Mouse (Mus musculus): ENCODE results near the gene Chrnb1.
A peak's percentile ranks its signal among the peaks of the same experiment; 100 is the strongest.

The Chrnb1 gene

GRCm38 (mm10) chr11:69795168-69795982 lies at the start of gene Chrnb1:
TSS of gene Chrnb1 (minus strand) at chr11:69795943.
- peak; percentile 91 to 94 for DNase-seq

- DNase-seq, result no peak
These were observed 43.0 kb upstream of the Chrnb1 start for GRCm38 (mm10) chr11:69838714-69839104.

DNA sequence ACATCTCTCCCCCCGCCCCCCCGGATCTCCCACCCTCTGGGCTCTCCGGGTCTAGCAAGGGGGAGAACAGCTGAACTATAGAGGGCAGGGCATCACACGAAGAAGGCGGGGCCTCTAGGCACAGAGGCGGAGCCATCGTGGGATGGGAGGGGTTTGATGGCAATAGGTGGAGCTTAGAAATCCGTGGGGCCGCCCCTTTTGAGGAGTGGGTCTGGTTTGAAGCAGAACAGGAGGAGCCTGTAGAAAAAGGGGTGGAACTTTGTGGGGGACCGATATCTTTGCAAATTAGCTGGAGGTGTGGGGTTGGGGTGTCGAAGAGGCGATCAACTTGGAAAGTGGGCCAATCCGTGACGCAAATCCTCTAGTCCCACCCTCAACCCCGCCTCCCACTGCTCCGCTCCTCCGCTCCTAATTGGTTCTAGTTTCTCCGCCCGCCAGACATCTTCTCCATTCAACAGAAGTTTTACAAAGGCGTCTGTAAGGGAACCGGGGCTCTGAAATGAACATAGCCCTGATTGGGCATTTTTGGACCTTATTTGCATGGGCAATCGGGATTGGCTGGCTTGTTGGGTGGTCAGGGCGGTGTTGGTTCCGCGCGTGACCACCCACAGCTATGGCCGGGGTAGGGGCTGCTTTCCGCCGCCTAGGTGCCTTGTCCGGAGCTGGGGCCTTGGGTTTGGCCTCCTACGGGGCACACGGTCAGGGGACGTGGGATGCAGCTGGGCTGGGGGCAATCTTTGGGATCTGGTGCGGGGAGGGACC lies 42.4 kb upstream of the Chrnb1 start, which contains the start of gene Tmem256:
Tmem256 (plus strand) TSS at position 563 of the 762 bp plus-strand sequence.
- DNase-seq, result peak; percentile 91 to 94

DNA sequence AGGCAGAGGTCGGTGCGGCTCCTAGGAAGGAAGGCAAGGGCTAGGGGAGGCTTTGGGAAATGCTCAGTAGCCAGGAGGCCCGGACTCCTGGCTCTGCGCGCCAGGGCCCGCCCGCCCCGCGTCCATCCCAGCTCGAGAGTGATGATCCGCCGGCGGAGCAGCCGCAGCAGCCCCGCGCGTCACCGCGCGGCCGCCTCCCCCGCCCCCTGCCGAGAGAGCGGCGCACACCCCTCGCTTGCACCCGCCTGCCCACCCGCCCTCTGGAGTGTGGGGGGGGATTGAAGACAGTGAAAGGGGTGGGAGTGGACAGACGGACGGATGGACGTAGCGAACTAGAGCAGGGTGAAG lies 41.8 kb upstream of the Chrnb1 start, which contains the start of gene Nlgn2:
Nlgn2 (minus strand) TSS at position 181 of the 348 bp plus-strand sequence.
- DNase-seq, result no peak

DNA sequence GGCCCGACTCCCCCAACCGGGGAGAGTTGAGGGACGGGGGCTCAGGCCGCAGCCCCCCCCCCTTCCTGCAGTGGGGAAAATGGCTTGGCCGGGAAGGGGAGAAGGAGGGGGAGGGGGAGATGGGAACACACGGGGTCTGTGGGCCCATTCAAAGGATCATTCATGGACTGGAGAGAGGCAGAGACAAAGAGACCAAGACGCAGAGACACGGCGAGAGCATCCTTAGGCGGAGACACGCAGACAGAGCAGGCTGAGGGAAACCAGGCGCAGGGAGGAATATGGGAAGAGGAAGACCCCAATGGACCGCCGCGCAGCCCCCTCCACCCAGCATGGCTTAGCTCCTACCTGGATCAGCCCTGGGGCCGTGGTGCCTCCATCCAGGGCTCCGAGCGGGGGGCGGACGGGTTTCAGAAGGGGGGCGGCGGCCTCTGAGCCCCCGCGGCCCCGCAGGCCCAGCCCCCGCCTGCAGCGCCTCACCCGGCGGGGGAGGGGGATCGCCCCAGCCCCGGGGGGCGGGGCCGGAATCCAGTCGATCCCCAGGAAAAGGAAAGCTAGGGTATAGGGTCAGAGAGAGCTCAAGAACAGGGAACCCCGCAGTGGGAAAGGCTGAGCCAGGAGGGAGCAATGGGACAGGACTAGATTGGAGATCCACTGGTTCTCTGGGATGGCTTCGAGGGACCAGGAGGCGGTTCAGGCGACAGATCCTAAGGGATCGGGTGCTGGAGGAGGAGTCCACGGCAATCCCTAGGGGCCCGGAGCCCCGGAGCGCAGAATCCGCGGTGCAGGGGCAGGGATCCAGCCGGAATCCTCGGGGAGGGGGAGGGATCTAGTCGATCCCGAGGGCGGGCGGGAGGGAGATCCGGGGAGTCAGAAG lies 41.2 kb upstream of the Chrnb1 start:
- DNase-seq, result no peak

DNA sequence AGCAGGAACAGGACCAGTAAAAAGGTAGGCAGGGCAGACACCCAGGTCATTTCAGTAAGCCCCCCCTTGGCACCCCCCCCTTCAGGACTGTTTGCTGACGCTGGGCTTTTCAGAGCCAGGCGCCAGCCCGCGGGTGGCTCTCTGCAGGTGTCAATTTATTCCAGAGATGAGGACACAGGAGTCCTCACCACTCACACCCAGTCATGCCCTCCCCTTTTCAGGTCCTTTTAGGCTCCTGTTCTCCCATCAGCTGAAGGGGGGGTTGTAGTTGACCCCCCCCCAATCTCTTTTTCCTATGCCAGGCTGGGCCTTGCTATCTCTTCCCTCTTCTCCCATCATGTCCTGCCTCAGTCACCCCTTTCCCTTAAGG lies 40.2 kb upstream of the Chrnb1 start:
- no peak for DNase-seq

GRCm38 (mm10) chr11:69835326-69835965 lies 39.7 kb upstream of the Chrnb1 start:
- no peak for DNase-seq

DNA sequence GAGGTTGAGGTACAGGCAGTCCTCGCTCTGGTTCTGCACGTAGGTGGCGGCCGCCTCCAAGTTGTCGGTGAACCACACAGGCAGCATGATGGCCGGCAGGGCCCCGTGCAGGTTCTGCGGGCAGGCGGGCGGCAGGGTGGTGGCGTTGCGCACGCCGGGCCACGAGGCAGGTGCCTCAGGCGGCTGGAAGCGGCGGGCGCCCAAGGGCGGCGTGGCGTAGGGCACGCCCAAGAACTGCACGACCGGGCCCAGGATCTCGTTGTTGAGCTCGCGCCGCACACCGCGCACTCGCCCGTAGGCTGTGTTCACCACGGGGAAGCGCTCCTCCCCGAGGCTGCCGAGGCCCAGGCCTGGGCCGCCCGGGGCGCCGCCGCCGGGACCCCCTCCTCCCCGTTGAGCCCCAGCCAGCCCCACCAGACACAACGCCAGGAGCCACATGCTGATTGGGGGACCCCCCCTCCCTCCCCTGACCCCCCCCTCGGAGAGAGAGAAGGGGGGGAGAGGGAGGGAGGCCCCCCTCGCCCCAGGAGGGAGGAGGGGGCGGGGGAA lies 38.3 kb upstream of the Chrnb1 start:
- DNase-seq, result peak; percentile 57 to 66

- DNase-seq, result no peak
These were observed 37.8 kb upstream of the Chrnb1 start for GRCm38 (mm10) chr11:69833554-69833953.

DNA sequence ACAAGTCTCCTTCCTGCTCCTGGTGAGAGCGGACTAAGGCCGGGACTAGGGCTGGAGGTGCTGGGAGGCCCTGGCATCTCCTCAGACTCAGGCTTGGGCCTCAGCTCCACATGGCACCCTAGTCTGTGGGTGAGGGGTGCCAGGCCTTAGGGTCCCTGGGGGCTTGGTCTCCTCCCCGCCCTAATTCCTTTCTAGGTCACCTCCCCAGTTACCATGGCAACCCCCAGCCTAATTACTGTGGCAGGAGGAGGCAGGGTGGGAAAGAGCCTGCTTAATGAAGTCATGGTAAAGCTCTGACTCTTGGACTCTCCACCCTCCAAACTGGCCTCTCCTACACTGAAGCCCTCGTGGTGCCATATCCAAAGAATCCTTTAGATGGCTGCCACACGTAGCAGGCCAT lies 33.1 kb upstream of the Chrnb1 start:
- DNase-seq, result no peak

DNA sequence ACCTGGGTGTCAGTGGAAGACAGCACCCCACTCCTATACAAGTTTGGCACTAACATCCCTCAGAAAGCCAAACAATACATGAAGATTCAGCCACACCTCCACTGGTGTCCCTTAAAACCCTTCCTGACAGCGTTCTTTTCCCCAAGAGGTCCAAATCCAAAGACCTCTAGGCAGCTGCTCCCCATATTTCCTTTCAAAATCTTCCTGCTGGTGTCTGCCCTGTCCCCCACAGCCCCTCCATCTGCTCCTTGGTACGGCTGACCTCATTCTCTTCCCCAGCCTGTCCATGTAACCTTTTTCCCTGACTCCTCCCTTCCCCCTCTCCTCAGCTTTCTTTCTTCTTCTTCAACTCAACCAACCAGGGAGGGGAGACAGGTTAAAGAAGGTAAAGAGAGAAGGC lies 27.7 kb upstream of the Chrnb1 start:
- DNase-seq, result no peak

- no peak for DNase-seq
These were observed 26.3 kb upstream of the Chrnb1 start, which contains the start of gene Spem1 for GRCm38 (mm10) chr11:69822080-69822479. TSS of gene Spem1 (minus strand) at chr11:69822180.

DNA sequence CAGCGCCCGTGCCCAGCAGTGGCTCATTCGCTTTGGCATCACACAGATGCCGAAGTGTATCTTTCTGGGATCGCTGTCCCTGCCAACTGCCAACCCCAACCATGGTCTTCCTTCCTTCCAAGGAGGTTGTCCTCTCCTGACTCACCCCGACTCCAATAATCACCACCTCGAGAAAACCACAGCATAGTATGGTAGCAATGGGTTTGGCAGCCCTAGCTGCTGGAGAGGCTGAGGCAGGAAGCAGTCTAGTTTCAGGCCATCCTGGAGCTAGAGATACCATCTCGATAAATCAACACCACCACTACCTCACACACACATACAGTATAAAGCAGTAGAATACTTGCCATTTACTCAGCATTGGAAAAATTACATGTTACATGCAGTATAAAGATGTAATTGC lies 23.1 kb upstream of the Chrnb1 start:
- no peak for DNase-seq

DNA sequence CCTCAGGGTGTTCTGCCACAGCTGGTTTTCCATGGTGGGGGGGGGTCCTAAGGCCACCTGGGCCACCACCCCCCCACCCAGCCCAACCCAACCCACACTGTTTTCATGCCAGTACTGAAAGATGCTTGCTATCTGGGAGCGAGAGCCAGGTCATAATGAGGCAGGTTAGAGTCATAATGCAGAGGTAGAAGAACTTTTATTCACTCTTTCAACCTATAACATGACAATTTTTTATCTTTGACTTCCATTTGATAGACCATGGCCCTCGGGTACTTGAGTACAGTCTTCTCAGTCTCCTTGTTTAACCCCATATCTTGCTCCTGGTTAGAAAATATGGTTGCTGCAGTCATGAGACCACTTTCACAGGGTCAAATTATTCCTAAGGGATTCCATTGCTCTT lies 22.6 kb upstream of the Chrnb1 start, which contains the start of gene Spem2:
Spem2 (minus strand) TSS at position 101 of the 400 bp plus-strand sequence.
- DNase-seq, result no peak

DNA sequence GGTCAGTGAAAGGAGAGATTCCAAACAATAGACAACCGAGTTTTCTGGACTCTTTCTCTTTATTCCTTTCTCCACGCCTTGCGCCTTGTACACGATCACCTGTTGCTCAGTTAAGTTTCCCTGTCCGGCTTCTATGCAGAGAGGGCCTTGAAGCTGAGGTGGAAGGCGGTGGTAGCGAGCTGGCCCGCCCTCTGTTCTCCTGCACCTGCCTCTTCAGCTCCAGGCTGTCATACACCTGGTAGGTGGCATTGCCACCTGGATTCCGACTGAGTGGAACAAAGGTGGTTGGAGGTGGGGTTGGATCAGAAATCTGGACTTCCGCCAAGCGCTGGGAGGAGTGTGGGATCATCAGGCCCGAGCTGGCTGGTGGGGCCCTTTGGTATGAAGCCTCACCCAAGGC lies 20.8 kb upstream of the Chrnb1 start:
- no peak for DNase-seq

DNA sequence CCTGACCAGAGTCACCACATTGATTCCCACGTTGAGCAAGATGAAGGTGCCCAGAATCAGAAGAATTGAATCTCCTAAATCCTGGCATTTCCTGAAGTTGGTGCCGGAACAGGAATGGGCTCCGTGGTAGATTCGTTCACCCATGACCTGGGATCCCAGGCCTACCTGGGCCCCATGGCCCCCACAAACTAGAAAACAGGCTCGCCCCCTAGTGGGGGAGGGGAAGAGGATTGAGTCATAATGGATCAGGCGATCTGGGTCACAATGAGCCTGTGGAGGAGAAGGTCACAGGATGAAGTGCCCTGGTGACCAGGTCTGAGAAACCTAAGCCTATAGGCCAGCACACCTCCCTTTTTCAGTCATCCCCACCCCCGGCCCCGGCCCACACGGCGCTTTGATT lies 19.4 kb upstream of the Chrnb1 start, which contains the start of gene Gm39566:
Gm39566 (minus strand) TSS at position 144 of the 400 bp plus-strand sequence.
- no peak for DNase-seq

DNA sequence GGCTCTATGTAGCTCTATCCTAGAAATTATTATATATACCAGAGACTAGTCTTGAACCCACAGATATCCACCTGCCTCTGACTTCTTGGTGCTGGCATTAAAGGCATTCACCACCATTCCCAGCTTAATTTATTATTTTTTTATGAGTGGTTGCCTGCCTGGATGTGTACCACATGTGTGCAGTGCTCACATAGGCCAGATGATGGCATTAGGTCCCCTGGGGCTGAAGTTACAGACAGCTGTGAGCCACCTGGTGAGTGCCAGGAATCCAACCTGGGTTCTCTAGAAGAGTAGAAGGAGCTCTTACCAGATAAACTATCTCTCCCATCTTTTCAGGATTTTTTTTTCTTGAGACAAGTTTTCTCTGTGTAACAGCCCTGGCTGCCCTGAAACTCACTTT lies 14.5 kb upstream of the Chrnb1 start:
- no peak for DNase-seq

GRCm38 (mm10) chr11:69807641-69808040 lies 11.9 kb upstream of the Chrnb1 start:
- no peak for DNase-seq

GRCm38 (mm10) chr11:69806378-69806777 lies 10.6 kb upstream of the Chrnb1 start:
- DNase-seq, result no peak

DNA sequence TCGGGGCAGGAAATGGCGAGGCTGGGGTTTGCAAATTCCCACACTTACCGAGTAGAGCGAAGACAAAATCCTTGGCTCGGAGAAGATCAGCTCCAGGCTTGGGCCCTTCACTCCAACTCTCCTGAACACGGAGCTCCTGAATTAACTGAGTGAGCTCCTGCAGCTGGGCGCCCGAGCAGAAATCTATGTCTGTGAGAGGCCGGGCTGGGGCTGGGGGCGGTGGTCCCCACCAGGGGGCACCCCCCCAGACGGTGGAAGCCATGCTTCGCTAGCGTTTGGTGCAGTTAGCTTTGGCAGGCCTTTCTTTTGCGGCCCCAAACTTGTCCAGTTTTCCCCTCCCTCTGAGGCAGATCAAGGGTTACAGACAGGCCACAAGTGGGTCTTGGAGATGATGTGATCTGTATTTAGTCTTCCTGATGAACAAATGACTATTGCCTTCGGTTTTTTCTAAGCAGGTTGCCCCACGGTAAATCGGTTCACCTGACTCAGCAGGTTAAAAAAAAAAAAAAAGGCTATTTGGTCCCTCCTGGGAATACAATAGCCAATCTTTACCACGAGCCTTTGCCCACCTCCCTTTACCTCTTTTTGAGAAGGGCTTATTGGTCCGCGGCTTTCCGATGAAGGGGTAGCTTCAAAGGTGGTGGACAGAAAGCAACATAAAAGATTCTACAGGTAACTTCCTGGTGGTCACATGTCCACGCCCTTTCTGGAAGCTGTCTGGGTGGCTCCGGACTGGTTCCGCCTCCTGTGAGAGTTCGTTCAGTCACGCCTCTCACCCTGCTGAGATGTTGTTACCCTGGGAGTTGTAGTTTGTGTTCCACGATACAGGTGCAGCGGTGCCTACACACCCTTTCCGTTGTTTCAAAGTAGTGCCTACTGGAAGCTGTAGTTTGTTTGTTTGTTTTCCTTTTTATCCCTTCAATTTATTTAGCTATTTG lies 9.5 kb upstream of the Chrnb1 start, which contains the start of gene Tmem102:
Tmem102 (minus strand) TSS at position 653 of the 938 bp plus-strand sequence.
- DNase-seq, result no peak

GRCm38 (mm10) chr11:69804652-69804940 lies 8.9 kb upstream of the Chrnb1 start:
- DNase-seq, result no peak
